Mouse (Mus musculus) adrenal gland, adult 8-10 months (tissue): ENCODE measurements around the gene Olfr576. TPM values are rescaled to one million over a fixed set of nuclear protein-coding genes. Genes with fewer than 3 reads are reported as not detected.

Experiments used
- DNase-seq: peaks from one replicate; pipeline ENCODE4 v3.0.0; 2022
- total RNA-seq, 4 experiments: library from RNA; stranded (reverse); gene quantifications; 2 replicates each; pipeline ENCODE4 v1.2.4; 2022

The Olfr576 gene
- total RNA-seq = not detected

- no peak for DNase-seq
These were observed at the start of gene Olfr576 for GRCm38 (mm10) chr7:102962360-102962759. Gene Olfr576 (plus strand): TSS chr7:102962660.

GRCm38 (mm10) chr7:102915261-102915660 is 47.2 kb upstream of the Olfr576 start:
- no peak for DNase-seq

GRCm38 (mm10) chr7:102916405-102916804 is 46.1 kb upstream of the Olfr576 start:
- DNase-seq = no peak

GRCm38 (mm10) chr7:102917032-102917875 is 45.2 kb upstream of the Olfr576 start, which contains the start of gene Olfr571:
Gene Olfr571 (minus strand): TSS chr7:102917536.
- no peak for DNase-seq

GRCm38 (mm10) chr7:102919632-102920031 is 42.8 kb upstream of the Olfr576 start:
- no peak for DNase-seq

GRCm38 (mm10) chr7:102924109-102924508 is 38.4 kb upstream of the Olfr576 start, which contains the start of gene Olfr572:
Gene Olfr572 (plus strand): TSS chr7:102924409.
- DNase-seq = no peak

GRCm38 (mm10) chr7:102927105-102927504 is 35.4 kb upstream of the Olfr576 start:
- no peak for DNase-seq

- DNase-seq = no peak
These were observed 20.0 kb upstream of the Olfr576 start, which contains the start of gene Olfr573-ps1 for GRCm38 (mm10) chr7:102942475-102942874. Gene Olfr573-ps1 (minus strand): TSS chr7:102942575.

- DNase-seq = no peak
These were observed 19.0 kb upstream of the Olfr576 start for GRCm38 (mm10) chr7:102943417-102943816.

GRCm38 (mm10) chr7:102948167-102948566 is 14.3 kb upstream of the Olfr576 start, which contains the start of gene Olfr574:
Gene Olfr574 (plus strand): TSS chr7:102948467.
- no peak for DNase-seq

- DNase-seq = no peak
These were observed 11.7 kb upstream of the Olfr576 start for GRCm38 (mm10) chr7:102950732-102951131.

- DNase-seq = no peak
These were observed 4.3 kb upstream of the Olfr576 start for GRCm38 (mm10) chr7:102958137-102958536.

GRCm38 (mm10) chr7:102958593-102958992 is 3.9 kb upstream of the Olfr576 start, which contains the start of gene Olfr575:
Gene Olfr575 (minus strand): TSS chr7:102958775.
- DNase-seq = no peak

GRCm38 (mm10) chr7:102974399-102974798 is 11.9 kb downstream of the Olfr576 start:
- DNase-seq = no peak

GRCm38 (mm10) chr7:102975843-102976242 is 13.4 kb downstream of the Olfr576 start, which contains the start of gene Olfr577:
Gene Olfr577 (minus strand): TSS chr7:102975943.
- no peak for DNase-seq

GRCm38 (mm10) chr7:102989224-102989623 is 26.8 kb downstream of the Olfr576 start, which contains the start of gene Olfr578:
Gene Olfr578 (minus strand): TSS chr7:102989324.
- no peak for DNase-seq

Other genes starting within 250 kb of the Olfr576 start
- not detected for gene Olfr33, start 243.6 kb upstream of the Olfr576 start, total RNA-seq
- not detected for gene Olfr559, start 235.2 kb upstream of the Olfr576 start, total RNA-seq
- not detected for gene Olfr560, start 203.3 kb upstream of the Olfr576 start, total RNA-seq
- gene Olfr78, start 203.2 kb upstream of the Olfr576 start, total RNA-seq = under 1 TPM; 0.06 to 0.31 (median 0.21) TPM
- not detected for gene Olfr561, start 191.4 kb upstream of the Olfr576 start, total RNA-seq
- not detected for gene Olfr564, start 159.2 kb upstream of the Olfr576 start, total RNA-seq
- gene Olfr566, start 103.9 kb upstream of the Olfr576 start, total RNA-seq = not detected
- gene Olfr568, start 85.5 kb upstream of the Olfr576 start, total RNA-seq = not detected
- gene Olfr569, start 71.8 kb upstream of the Olfr576 start, total RNA-seq = not detected
- gene Olfr570, start 68.1 kb upstream of the Olfr576 start, total RNA-seq = not detected
- under 1 TPM in 1 of 4 experiments, not detected in 3; 0.05 TPM for gene Olfr571, start 45.1 kb upstream of the Olfr576 start, total RNA-seq
- not detected for gene Olfr572, start 38.3 kb upstream of the Olfr576 start, total RNA-seq
- gene Olfr573-ps1, start 20.1 kb upstream of the Olfr576 start, total RNA-seq = not detected
- gene Olfr574, start 14.2 kb upstream of the Olfr576 start, total RNA-seq = 1 to 10 TPM in 2 of 4 experiments, under 1 TPM in 1, not detected in 1; 0.45 to 1.4 (median 1.0) TPM
- gene Olfr575, start 3.9 kb upstream of the Olfr576 start, total RNA-seq = not detected
- gene Olfr577, start 13.3 kb downstream of the Olfr576 start, total RNA-seq = not detected
- gene Olfr578, start 26.7 kb downstream of the Olfr576 start, total RNA-seq = not detected
- gene Olfr582, start 75.4 kb downstream of the Olfr576 start, total RNA-seq = not detected
- gene Olfr583, start 88.6 kb downstream of the Olfr576 start, total RNA-seq = not detected
- not detected for gene Olfr584, start 119.2 kb downstream of the Olfr576 start, total RNA-seq
- gene Olfr585, start 135.1 kb downstream of the Olfr576 start, total RNA-seq = not detected
- not detected for gene Olfr586, start 163.0 kb downstream of the Olfr576 start, total RNA-seq
- not detected for gene Olfr588-ps1, start 178.2 kb downstream of the Olfr576 start, total RNA-seq
- gene Olfr589, start 193.7 kb downstream of the Olfr576 start, total RNA-seq = not detected
- gene Olfr591, start 215.7 kb downstream of the Olfr576 start, total RNA-seq = not detected
- not detected for gene Olfr592, start 222.1 kb downstream of the Olfr576 start, total RNA-seq
- gene Olfr593, start 249.2 kb downstream of the Olfr576 start, total RNA-seq = not detected